Comparison of ENCODE assay signal across 8 mouse cellular contexts in the genomic region with DNA sequence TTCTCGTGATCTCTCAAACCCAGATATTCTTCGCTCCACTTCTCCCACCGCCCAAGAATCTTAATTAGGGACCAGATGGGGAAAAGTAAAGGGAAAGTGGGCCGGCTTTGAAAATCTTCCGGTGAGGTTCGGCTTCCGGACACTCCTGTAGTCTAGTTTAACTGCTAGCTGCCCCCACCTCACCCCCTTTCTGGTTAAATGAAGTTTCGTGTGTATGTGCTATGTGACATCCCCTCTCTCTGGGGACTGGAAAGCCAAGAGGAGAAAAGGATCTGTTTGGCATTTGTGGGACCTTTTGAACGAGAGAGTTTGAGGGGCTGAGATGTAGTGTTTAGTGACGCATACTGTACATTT. TPM values are rescaled to one million over a fixed set of nuclear protein-coding genes. Genes with fewer than 3 reads are reported as not detected.
DNase-seq lines count a peak whose midpoint lies in the region; ATAC-seq and TF ChIP-seq lines count a peak whose summit lies in the region.

A gene (minus strand): TSS at position 270 of the 354 bp plus-strand sequence.

- H3K4me1 ChIP-seq in heart, adult 2 months (ENCODE audit: control insufficient read depth, insufficient read depth, low read length) = peaks cover 5% of the 10 kb centered on the region
- H3K4me1 ChIP-seq in E14TG2a.4 (replicated peaks; ENCODE audit: low read depth, low read length) = peaks cover 65% of the 10 kb centered on the region
- H3K4me1 ChIP-seq in forebrain, embryonic 11.5 days (replicated peaks; ENCODE audit: control insufficient read depth, insufficient read depth, low read length) = peaks cover 8% of the 10 kb centered on the region; the same call in 1 of the 2 replicates

- WGBS in heart, adult 2 months = under 1% methylated on average over 10 of the region's 10 CpGs
- WGBS in forebrain, embryonic 11.5 days = 0% methylated on average over 10 of the region's 10 CpGs

- no peak for DNase-seq in heart, adult 2 months
- no peak for DNase-seq in heart, postnatal 14 days
- no peak for DNase-seq in forebrain, embryonic 11.5 days (ENCODE audit: low spot score)
- no peak for DNase-seq in left cerebral cortex, postnatal 14 days (ENCODE audit: low spot score in 2 of 2)
- DNase-seq in adrenal gland, postnatal 14 days = no peak
- no peak for DNase-seq in right cerebral cortex, postnatal 25 days

- TF ChIP-seq POLR2A in heart, adult 2 months (IDR thresholded peaks at IDR 0.05; ENCODE audit: insufficient read depth, low read depth, low read length) = no peak
- no peak for TF ChIP-seq POLR2A in myocyte (IDR thresholded peaks at IDR 0.05; ENCODE audit: insufficient read length, low read depth)

- H3K79me2 ChIP-seq in heart, adult 2 months (replicated peaks; ENCODE audit: control insufficient read depth, insufficient read depth, low read length) = 0 out of 2 replicates have a peak, but pooled peaks cover 1% of the 10 kb centered on the region
- peaks cover 62% of the 10 kb centered on the region for H3K79me2 ChIP-seq in myocyte (ENCODE audit: control insufficient read depth, insufficient read depth)

- no peaks in the 10 kb centered on the region; the same call in 1 of the 2 replicates for H3K36me3 ChIP-seq in heart, adult 2 months (ENCODE audit: control insufficient read depth, insufficient read depth, low read length)
- H3K36me3 ChIP-seq in E14TG2a.4 (ENCODE audit: insufficient read depth, low read length) = peaks cover 51% of the 10 kb centered on the region
- H3K36me3 ChIP-seq in forebrain, embryonic 11.5 days (ENCODE audit: control insufficient read depth, insufficient read depth, low read length) = no peaks in the 10 kb centered on the region; the same call in 1 of the 2 replicates
- no peaks in the 10 kb centered on the region for H3K36me3 ChIP-seq in myocyte (ENCODE audit: control insufficient read depth, insufficient read depth)

- no peak for TF ChIP-seq CTCF in heart, adult 2 months (IDR thresholded peaks at IDR 0.05)
- TF ChIP-seq CTCF in E14TG2a.4 (conservative IDR thresholded peaks at IDR 0.05; ENCODE audit: low read length) = no peak

- H3K4me3 ChIP-seq in heart, adult 2 months = peak within 1 kb of the TSS; percentile 63
- peak within 1 kb of the TSS; percentile 98 for H3K4me3 ChIP-seq in E14TG2a.4 (replicated peaks; ENCODE audit: low read length)
- peak within 1 kb of the TSS; percentile 75 for H3K4me3 ChIP-seq in forebrain, embryonic 11.5 days (ENCODE audit: low read depth, low read length)
- H3K4me3 ChIP-seq in myocyte = peak within 1 kb of the TSS; percentile 85

- peak within 1 kb of the TSS; percentile 76 for H3K9ac ChIP-seq in heart, adult 2 months (ENCODE audit: low read depth, low read length)
- H3K9ac ChIP-seq in forebrain, embryonic 11.5 days (ENCODE audit: low read length) = peak within 1 kb of the TSS; percentile 84

- peak within 1 kb of the TSS; percentile 87 for H3K4me2 ChIP-seq in forebrain, embryonic 11.5 days (ENCODE audit: low read depth, low read length, severe bottlenecking)
- H3K4me2 ChIP-seq in myocyte (ENCODE audit: low read depth) = peak within 1 kb of the TSS; percentile 100

- H3K27me3 ChIP-seq in heart, adult 2 months (ENCODE audit: control insufficient read depth, insufficient read depth, low read length) = no peaks in the 10 kb centered on the region
- no peaks in the 10 kb centered on the region for H3K27me3 ChIP-seq in E14TG2a.4 (ENCODE audit: insufficient read depth, low read length)
- no peaks in the 10 kb centered on the region for H3K27me3 ChIP-seq in forebrain, embryonic 11.5 days (ENCODE audit: control insufficient read depth, insufficient read depth, low read length)
- no peaks in the 10 kb centered on the region for H3K27me3 ChIP-seq in myocyte (ENCODE audit: control insufficient read depth, insufficient read depth, insufficient read length)

- TF ChIP-seq EP300 in heart, adult 2 months (IDR thresholded peaks at IDR 0.05; ENCODE audit: insufficient read depth, low read depth, low read length) = no peak

- no peak for ATAC-seq in forebrain, embryonic 11.5 days (replicated peaks; ENCODE audit: low FRiP score)

- H3K27ac ChIP-seq in heart, adult 2 months = peak within 1 kb of the TSS; percentile 92
- peak within 1 kb of the TSS; percentile 84 for H3K27ac ChIP-seq in forebrain, embryonic 11.5 days (ENCODE audit: low read depth, low read length)

- no peaks in the 10 kb centered on the region for H3K9me3 ChIP-seq in E14TG2a.4 (ENCODE audit: low read length)
- no peaks in the 10 kb centered on the region for H3K9me3 ChIP-seq in forebrain, embryonic 11.5 days (ENCODE audit: control insufficient read depth, low read length)

- H3ac ChIP-seq in myocyte (ENCODE audit: control insufficient read depth, insufficient read length) = peak within 1 kb of the TSS; percentile 79

- intact Hi-C loops in heart, adult 2 months (cut with DNase I) = loop anchor here (5.0 kb wide), 1 partner anchor 119 kb away; a partner anchor contains a TSS
- intact Hi-C loops in heart, postnatal 14 days (cut with DNase I) = loop anchor here (5.0 kb wide), 1 partner anchor 119 kb away; a partner anchor contains a TSS
- intact Hi-C loops in left cerebral cortex, postnatal 14 days (cut with DNase I) = no loop called here

TF ChIP-seq in myocyte, 11 proteins besides CTCF, POLR2A, EP300 and RAD21:
- TF ChIP-seq SRF (IDR thresholded peaks at IDR 0.05; ENCODE audit: control insufficient read depth, insufficient read length, low read depth) (no peak), MAX (IDR thresholded peaks at IDR 0.05; ENCODE audit: low read depth) (no peak), POLR2AphosphoS2 (IDR thresholded peaks at IDR 0.05; ENCODE audit: insufficient read length, low read depth) (no peak), USF1 (IDR thresholded peaks at IDR 0.05; ENCODE audit: low read depth) (no peak), MYOG (IDR thresholded peaks at IDR 0.05; ENCODE audit: control insufficient read depth in 1 of 3, insufficient read depth in 1 of 3, insufficient read length in 2 of 3, low read depth in 2 of 3) (no peak), E2F4 (IDR thresholded peaks at IDR 0.05; ENCODE audit: insufficient read depth) (no peak), MYOD1 (IDR thresholded peaks at IDR 0.05; ENCODE audit: control insufficient read depth in 1 of 3, insufficient read length in 2 of 3, low read depth in 2 of 3) (no peak), CEBPB (IDR thresholded peaks at IDR 0.05; ENCODE audit: insufficient read depth, poor library complexity, severe bottlenecking) (no peak), TCF3 (IDR thresholded peaks at IDR 0.05; ENCODE audit: insufficient read length, low read depth) (no peak), REST (IDR thresholded peaks at IDR 0.05; ENCODE audit: insufficient read depth, insufficient read length) (no peak), TCF12 (IDR thresholded peaks at IDR 0.05; ENCODE audit: insufficient read depth, poor library complexity, severe bottlenecking) (no peak)
TF ChIP-seq in myocyte: peak in this region for 0.

RNA-seq across cellular contexts. Expression of the gene that starts here (rescaled TPM):
- 1 to 10 TPM; 3.8 to 4.2 TPM for total RNA-seq in heart, adult 2 months (2021)
- 2.9 and 4.9 TPM in 2 replicates for polyA plus RNA-seq in heart, adult 2 months (2012; rRNA removed)
- total RNA-seq in heart, postnatal 14 days (2021) = 1 to 10 TPM; 4.6 to 5.6 TPM
- polyA plus RNA-seq in forebrain, embryonic 11.5 days (2014; fragmentation: Nextera tagmentation; extraction: Ambion mirVana) = 31.8 and 32.7 TPM in 2 replicates
- total RNA-seq in left cerebral cortex, postnatal 14 days (2021) = 10 to 100 TPM; 20.6 to 21.9 TPM
- 5.7 TPM for polyA plus RNA-seq in myocyte (2012; fragmentation: generic; extraction: Trizol)
- total RNA-seq in adrenal gland, postnatal 14 days (2021) = 6.6 and 7.0 TPM in 2 replicates
